Mouse (Mus musculus): Measurements from ENCODE around the gene Ankrd13c. TPM values are rescaled to one million over a fixed set of nuclear protein-coding genes. Genes with fewer than 3 reads are reported as not detected.

Ankrd13c gene
- total and polyA plus RNA-seq, 2 experiments from 2014 or later: 22.0 to 39.0 TPM

DNA sequence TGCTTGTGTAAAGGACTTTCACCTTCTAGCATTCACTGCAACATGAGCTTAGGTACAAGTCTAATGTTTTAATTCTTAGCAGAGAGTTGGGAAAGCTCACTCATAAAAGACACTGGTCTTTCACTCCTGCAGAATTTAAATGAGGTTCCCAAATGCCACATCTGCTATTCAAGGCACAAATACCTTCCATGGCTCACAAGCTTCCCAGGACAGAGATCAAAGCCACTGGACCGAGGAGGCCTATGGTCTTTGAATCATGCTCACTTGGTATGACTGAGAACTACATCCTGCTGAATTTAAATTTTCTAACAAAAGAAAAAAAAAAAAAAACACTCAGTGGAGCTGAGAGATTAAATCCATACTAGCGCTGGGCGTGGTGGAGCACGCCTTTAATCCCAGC is 30.7 kb upstream of the Ankrd13c start:
- 69% methylated on average over 4 of the region's 4 CpGs for WGBS
- no peak overlapping the region for H3K4me3 ChIP-seq (ENCODE audit: low read depth, low read length)
- H3K4me1 ChIP-seq (ENCODE audit: insufficient read depth): no peaks in the 10 kb centered on the region
- no peaks in the 10 kb centered on the region for H3K9me3 ChIP-seq (ENCODE audit: low read length)
- no peak overlapping the region for H3K4me2 ChIP-seq (ENCODE audit: low read depth)
- no peaks in the 10 kb centered on the region for H3K36me3 ChIP-seq (ENCODE audit: insufficient read depth)
- H3K27ac ChIP-seq (ENCODE audit: low read depth, low read length): no peak overlapping the region
- H3K27me3 ChIP-seq (ENCODE audit: insufficient read depth, low read length): no peaks in the 10 kb centered on the region
- ATAC-seq (no peak), DNase-seq (no peak)
- no peak for TF ChIP-seq CTCF (IDR thresholded peaks at IDR 0.05; ENCODE audit: low read depth)
- no peak overlapping the region for H3K9ac ChIP-seq

DNA sequence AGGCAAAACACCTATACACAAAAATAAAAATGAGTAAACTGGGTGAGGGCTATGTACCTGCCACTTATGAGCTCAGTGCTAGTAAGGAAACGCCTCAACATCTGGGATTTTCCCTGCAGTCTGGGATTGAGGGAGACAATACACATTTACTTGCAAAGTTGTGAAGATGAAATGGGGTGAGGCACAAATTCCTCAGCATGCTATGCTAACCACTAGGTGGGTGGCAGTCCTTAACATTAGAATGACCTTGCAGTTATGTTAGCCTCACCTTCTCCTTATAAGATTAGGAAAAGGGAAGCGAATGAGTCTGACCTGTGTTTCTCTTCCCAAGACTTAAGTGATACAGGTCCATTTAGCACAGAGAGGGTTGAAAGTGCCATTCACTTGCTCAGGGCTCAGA is 25.7 kb upstream of the Ankrd13c start:
- H3K9me3 ChIP-seq (ENCODE audit: low read length): no peaks in the 10 kb centered on the region
- H3K9ac ChIP-seq: no peak overlapping the region
- no peak overlapping the region for H3K27ac ChIP-seq (ENCODE audit: low read depth, low read length)
- no peak for DNase-seq
- TF ChIP-seq CTCF (IDR thresholded peaks at IDR 0.05; ENCODE audit: low read depth): no peak
- no peak overlapping the region for H3K4me2 ChIP-seq (ENCODE audit: low read depth)
- 92% methylated on average over 2 of the region's 2 CpGs for WGBS
- peaks cover 7% of the 10 kb centered on the region; the same call in 1 of the 2 replicates for H3K4me1 ChIP-seq (ENCODE audit: insufficient read depth)
- no peaks in the 10 kb centered on the region for H3K27me3 ChIP-seq (ENCODE audit: insufficient read depth, low read length)
- no peak overlapping the region for H3K4me3 ChIP-seq (ENCODE audit: low read depth, low read length)
- no peaks in the 10 kb centered on the region for H3K36me3 ChIP-seq (ENCODE audit: insufficient read depth)
- ATAC-seq: no peak

DNA sequence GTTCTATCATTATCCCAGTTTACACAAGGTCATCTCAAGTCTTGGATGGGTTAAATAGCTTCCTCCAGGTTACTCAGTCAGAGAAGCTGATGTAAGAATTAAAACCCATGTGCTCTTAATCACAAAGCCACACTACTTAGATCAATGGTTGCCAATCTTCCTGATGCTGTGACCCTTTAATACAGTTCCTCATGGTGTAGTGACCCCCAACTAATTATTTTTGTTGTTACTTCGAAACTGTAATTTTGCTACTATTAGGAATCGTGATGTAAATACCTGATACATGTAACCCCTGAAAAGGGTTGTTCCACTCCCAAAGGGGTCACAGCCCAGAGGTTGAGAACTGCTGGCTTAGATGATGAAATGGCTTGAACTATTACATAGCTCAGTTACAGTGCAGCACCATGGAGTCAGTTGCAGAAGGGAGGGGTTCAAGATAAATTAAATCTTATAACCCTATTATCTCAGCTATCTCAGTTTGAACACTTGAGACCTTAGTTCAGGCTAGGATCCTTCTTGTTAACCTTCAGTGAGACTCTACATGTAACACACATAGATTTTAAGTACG is 23.7 kb upstream of the Ankrd13c start:
- no peak overlapping the region for H3K9ac ChIP-seq
- no peaks in the 10 kb centered on the region for H3K9me3 ChIP-seq (ENCODE audit: low read length)
- WGBS: 85% methylated on average over 3 of the region's 3 CpGs
- TF ChIP-seq CTCF (IDR thresholded peaks at IDR 0.05; ENCODE audit: low read depth): no peak
- no peak for ATAC-seq
- H3K27me3 ChIP-seq (ENCODE audit: insufficient read depth, low read length): no peaks in the 10 kb centered on the region
- no peak overlapping the region for H3K4me2 ChIP-seq (ENCODE audit: low read depth)
- H3K4me3 ChIP-seq (ENCODE audit: low read depth, low read length): no peak overlapping the region
- H3K27ac ChIP-seq (ENCODE audit: low read depth, low read length): no peak overlapping the region
- H3K4me1 ChIP-seq (ENCODE audit: insufficient read depth): peaks cover 7% of the 10 kb centered on the region; the same call in 1 of the 2 replicates
- H3K36me3 ChIP-seq (ENCODE audit: insufficient read depth): no peaks in the 10 kb centered on the region
- DNase-seq: no peak

DNA sequence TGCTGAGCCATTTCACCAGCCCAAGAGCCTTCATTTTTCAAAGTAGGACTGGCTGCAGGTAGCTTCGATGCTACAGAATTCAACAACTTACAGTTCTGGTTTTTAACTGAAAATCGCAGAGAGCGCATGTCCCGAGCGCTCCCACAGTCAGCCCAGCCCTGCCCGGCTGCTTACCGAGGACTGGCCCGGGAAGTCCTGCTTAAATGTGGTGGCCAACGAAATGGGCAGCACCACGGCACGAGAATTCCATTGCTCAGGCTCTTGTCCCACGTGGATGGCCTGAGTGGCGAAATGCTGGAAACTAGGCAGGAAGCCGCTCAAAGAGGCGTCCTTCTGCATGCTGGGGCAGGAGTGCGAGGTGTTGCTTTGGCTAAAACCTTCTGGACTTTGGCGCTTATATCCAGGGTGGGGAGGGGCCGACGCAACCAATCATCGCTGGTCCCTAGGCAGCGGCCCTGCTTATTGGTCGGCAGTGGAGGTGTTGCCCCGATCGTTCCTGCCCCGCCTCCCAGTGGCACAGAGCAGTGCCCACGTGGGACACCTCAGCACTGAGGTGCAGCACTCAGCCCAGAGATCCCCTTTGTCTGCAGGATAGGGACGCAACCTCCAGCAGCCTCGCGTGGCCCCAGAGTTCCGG is 22.2 kb upstream of the Ankrd13c start, which contains the start of gene Cth:
Cth (minus strand) TSS at position 386 of the 637 bp plus-strand sequence.
- Histone ChIP-seq H3K4me3 (ENCODE audit: low read depth, low read length) (peak within 1 kb of the TSS; percentile 50), H3K27ac (ENCODE audit: low read depth, low read length) (no peak within 1 kb of the TSS), H3K36me3 (ENCODE audit: insufficient read depth) (no peaks in the 10 kb centered on the region), H3K4me2 (ENCODE audit: low read depth) (peak within 1 kb of the TSS; percentile 86), H3K9me3 (ENCODE audit: low read length) (no peaks in the 10 kb centered on the region), H3K4me1 (ENCODE audit: insufficient read depth) (peaks cover 7% of the 10 kb centered on the region; the same call in 1 of the 2 replicates), H3K27me3 (ENCODE audit: insufficient read depth, low read length) (no peaks in the 10 kb centered on the region), H3K9ac (peak within 1 kb of the TSS; percentile 34)
- DNase-seq (peak; percentile 81), ATAC-seq (peak; percentile 99)
- under 1% methylated on average over 30 of the region's 30 CpGs for WGBS
- no peak for TF ChIP-seq CTCF (IDR thresholded peaks at IDR 0.05; ENCODE audit: low read depth)

DNA sequence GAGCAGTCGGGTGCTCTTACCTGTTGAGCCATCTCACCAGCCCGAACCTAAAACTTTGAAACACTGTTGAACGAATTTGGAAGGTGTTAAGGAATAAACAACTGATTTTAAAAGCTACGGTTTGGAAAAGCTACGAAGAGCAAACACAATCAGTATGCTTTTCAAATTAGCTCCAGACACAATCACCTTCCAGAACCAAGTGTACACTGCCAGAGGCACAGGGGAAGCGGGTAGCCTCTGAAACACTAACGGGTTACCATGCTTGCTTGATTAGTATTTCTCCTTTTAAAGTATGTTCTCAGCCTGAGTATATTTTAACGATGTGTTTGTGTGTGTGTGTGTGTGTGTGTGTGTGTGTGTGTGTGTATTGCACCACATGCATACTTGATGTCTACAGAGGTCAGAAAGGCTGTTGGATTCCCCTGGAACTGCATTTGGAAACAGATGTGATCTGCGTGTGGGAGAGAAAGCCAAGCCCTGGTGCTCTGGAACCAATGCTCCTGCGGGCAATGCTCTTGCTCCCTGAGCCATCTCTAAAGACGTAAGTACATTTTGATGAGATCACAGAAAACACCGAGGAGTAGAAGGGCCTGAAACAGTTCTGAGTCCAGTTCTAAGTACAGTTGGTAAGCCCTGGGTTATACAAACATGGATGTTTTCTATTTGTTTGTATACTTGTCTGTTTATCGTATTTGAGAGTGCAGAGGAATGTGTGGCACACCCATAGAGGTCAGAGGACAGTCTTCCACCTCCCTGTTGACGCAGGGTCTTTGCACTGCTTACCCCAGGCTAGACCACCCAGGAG is 21.1 kb upstream of the Ankrd13c start:
- 79% methylated on average over 14 of the region's 14 CpGs for WGBS
- ATAC-seq (no peak), DNase-seq (no peak)
- TF ChIP-seq CTCF (IDR thresholded peaks at IDR 0.05; ENCODE audit: low read depth): no peak
- Histone ChIP-seq H3K36me3 (ENCODE audit: insufficient read depth) (no peaks in the 10 kb centered on the region), H3K4me2 (ENCODE audit: low read depth) (no peak overlapping the region), H3K9me3 (ENCODE audit: low read length) (no peaks in the 10 kb centered on the region), H3K9ac (no peak overlapping the region), H3K27me3 (ENCODE audit: insufficient read depth, low read length) (no peaks in the 10 kb centered on the region), H3K27ac (ENCODE audit: low read depth, low read length) (no peak overlapping the region), H3K4me3 (ENCODE audit: low read depth, low read length) (no peak overlapping the region), H3K4me1 (ENCODE audit: insufficient read depth) (peaks cover 7% of the 10 kb centered on the region; the same call in 1 of the 2 replicates)

DNA sequence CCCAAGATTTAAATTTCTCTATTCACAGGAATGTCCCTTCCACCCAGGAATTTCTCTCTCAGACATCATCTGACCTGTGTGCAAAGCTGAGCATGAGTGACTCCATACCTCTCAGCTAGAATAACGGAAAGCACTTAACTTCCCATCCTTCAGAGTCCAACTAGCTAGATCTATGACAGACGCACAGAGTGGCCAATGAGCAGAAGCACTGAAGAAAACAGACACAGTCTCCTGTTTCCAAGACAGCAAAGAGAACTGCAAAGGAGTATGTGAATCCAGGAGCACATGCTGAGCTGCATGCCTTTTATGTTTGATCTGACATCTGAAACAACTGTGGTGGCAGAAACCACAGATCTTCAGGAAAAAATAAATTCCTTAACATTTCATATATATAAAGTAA is 20.3 kb upstream of the Ankrd13c start:
- Histone ChIP-seq H3K4me3 (ENCODE audit: low read depth, low read length) (no peak overlapping the region), H3K36me3 (ENCODE audit: insufficient read depth) (no peaks in the 10 kb centered on the region), H3K9ac (no peak overlapping the region), H3K27me3 (ENCODE audit: insufficient read depth, low read length) (no peaks in the 10 kb centered on the region), H3K9me3 (ENCODE audit: low read length) (no peaks in the 10 kb centered on the region), H3K4me1 (ENCODE audit: insufficient read depth) (peaks cover 7% of the 10 kb centered on the region; the same call in 1 of the 2 replicates), H3K4me2 (ENCODE audit: low read depth) (no peak overlapping the region), H3K27ac (ENCODE audit: low read depth, low read length) (no peak overlapping the region)
- TF ChIP-seq CTCF (IDR thresholded peaks at IDR 0.05; ENCODE audit: low read depth): no peak
- ATAC-seq: no peak
- DNase-seq: no peak
- 52% methylated on average over 2 of the region's 2 CpGs for WGBS

DNA sequence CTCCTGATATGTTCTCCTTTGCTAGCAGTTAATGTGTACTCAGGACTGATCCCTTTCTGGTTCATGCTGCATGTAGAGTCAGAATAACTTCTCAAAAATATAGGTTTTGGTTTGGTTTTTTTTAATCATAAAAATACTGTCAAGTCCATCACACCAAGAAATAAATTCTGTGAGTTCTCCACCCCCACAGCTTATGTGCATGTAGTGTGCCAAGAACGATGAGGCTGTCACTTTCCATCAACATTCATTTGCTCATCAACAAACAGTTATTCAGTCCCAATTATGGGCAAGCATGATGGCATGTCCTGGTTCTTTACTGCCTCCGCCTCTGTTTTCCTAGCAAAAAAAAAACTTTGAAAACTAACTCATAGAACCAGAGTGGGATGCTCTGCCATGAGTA is 18.3 kb upstream of the Ankrd13c start:
- no peak for ATAC-seq
- Histone ChIP-seq H3K4me1 (ENCODE audit: insufficient read depth) (peaks cover 7% of the 10 kb centered on the region; the same call in 1 of the 2 replicates), H3K4me2 (ENCODE audit: low read depth) (no peak overlapping the region), H3K4me3 (ENCODE audit: low read depth, low read length) (no peak overlapping the region), H3K36me3 (ENCODE audit: insufficient read depth) (no peaks in the 10 kb centered on the region), H3K9me3 (ENCODE audit: low read length) (no peaks in the 10 kb centered on the region), H3K27ac (ENCODE audit: low read depth, low read length) (no peak overlapping the region), H3K27me3 (ENCODE audit: insufficient read depth, low read length) (no peaks in the 10 kb centered on the region), H3K9ac (no peak overlapping the region)
- no peak for TF ChIP-seq CTCF (IDR thresholded peaks at IDR 0.05; ENCODE audit: low read depth)
- WGBS: 80% methylated on average over 2 of the region's 2 CpGs
- no peak for DNase-seq
